Mouse (Mus musculus) urinary bladder, postnatal 4 days (tissue): ENCODE measurements around the gene Ugt1a9.
"Not testable (repeated sequence)": the region's sequence is repeated elsewhere in the genome, so short reads cannot be mapped to it uniquely, and the experiment has no call there.

Experiments
- DNase-seq, 2 experiments: peaks; one replicate each; pipeline ENCODE4 v3.0.0; 2021 to 2022; ENCODE audit warnings: low spot score in 2 of 2

Gene Ugt1a9

DNA sequence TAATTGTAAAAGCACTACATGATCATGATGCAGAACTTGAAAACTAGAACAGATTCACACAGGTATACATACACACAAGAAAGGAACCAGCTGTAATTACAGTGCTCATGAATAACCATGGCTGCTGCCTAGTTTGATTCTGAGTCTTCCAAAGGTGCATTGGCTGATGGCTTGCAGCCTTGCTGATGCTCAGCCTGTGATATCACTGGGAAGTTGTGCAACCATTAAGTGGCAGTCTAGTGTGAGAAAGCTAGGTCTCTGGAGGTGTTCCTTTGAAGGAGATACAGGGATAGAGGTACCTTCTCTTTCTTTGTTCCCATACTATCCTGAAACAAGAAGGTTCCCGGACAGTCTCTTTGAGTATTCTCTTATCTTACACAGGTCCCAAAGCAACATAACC, 148.5 kb downstream of the Ugt1a9 start:
- DNase-seq: peak in 1 of 2 experiments; percentile 57

GRCm38 (mm10) chr1:88220336-88220735, 149.7 kb downstream of the Ugt1a9 start:
- peak in 1 of 2 experiments; percentile 63 for DNase-seq

DNA sequence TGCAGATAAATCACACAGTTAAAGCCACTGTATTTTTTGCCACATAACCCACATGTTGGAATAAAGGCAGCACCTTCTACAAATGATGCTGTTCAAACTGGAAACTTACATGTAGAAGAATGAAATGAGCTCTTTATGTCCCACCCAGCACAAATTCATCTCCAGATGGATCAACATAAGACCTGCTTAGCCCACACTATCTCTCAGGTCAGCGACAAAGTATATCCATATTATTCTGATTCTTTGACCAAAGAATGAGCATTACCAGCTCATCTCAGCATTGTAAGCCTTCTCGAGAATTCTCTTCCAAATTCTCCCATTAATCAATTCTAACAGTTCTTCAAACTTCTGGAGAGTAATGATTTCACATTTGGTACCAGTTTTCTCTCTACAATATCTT, 151.6 kb downstream of the Ugt1a9 start:
- peak in 1 of 2 experiments; percentile 0 for DNase-seq

DNA sequence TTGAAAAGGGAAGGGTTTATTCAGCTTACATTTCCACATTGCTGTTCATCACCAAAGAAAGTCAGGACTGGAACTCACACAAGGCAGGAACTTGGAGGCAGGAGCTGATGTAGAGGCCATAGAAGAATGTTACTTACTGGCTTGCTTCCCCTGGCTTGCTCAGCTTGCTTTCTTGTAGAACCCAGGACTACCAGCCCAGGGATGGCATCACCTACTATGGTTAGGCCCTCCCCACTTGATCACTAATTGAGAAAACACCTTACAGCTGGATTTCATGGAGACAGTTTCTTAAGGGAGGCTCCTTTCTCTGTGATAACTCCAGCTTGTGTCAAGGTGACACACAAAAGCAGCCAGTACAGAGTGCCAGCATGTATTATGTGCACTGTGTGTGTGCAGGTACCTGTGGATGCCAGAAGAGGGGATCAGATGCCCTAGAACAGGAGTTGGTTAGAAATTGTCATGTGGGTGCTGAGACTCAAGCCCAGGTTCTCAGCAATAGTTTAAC, 152.5 kb downstream of the Ugt1a9 start:
- peak in 1 of 2 experiments; percentile 60 for DNase-seq

DNA sequence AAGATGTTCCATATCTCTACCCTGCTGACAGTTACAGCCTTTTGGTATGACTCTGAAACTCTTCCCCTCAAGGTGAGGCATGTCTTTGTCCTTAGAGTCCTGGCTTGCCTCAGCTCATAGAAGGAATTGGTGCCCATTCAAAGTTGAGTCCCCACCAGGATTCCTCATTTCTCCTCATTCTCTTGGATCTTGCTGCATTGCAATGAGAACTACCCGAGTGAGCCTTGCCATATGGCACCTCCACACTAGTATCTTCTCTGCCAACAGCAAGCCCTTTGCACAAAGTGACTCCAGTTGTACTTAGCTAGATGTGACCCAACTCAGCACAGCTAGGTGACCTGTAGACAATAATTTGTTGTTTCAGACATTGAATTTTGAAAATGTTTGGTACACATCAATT, 153.0 kb downstream of the Ugt1a9 start:
- DNase-seq: peak in 1 of 2 experiments; percentile 70

DNA sequence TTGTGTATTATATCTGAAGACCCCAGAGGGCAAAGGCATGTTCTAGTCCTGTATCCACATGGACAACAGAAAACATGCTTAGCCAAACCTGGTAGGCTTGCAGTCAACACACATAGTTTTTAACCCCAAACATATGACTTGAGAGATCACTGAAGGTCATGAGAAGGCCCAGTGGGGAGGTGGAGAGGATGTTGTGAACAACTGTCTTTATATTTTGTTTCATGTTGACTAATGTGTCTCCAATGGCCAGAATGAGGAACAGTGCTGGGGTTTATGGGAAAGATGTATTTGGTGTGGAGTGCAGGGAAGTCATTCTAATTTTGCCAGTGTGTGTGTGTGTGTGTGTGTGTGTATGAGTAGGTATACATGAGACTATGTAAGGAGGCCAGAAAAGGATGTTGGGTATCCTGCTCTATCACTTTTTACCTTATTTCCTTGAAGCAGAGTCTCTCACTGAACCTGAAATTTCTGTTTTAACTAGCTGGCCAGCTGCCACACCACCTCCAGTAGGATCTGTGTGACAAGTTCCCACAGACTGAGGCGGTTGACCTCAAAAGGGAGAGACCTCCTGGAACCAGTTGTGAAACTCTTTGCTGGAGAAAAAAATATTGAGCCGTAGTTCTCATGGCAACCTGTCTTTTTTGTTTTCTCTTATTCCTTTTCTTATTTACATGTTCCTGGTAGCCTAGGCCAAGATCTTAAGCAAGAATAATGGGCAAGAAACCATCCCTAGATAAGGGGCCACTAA, 153.6 kb downstream of the Ugt1a9 start:
- peak in 1 of 2 experiments; percentile 77 for DNase-seq

DNA sequence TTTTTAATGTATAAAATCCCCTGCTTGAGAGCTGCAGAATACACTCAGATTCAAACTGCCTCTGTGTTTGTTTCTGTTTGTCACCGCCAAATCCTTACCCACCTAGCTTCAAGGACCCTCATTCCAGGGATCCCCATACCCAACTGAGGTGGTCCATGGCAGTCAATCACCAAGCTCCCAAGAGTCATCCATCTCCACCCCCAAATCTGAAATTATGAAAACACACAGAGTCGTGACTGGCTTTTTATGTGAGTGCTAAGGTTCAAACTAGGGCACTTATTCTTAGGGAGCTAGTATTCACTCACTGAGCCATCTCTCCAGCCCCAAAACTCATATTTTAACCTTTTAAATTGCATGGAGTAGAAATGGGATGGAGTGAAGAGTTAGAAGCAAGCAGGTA, 154.7 kb downstream of the Ugt1a9 start:
- not testable (repeated sequence) for DNase-seq

- no peak for DNase-seq
These were observed 155.1 kb downstream of the Ugt1a9 start for GRCm38 (mm10) chr1:88225741-88226140.

GRCm38 (mm10) chr1:88226670-88227379, 156.2 kb downstream of the Ugt1a9 start, which contains the start of gene Mroh2a:
Mroh2a (plus strand) TSS chr1:88226986.
- DNase-seq: peak; percentile 18 to 65

DNA sequence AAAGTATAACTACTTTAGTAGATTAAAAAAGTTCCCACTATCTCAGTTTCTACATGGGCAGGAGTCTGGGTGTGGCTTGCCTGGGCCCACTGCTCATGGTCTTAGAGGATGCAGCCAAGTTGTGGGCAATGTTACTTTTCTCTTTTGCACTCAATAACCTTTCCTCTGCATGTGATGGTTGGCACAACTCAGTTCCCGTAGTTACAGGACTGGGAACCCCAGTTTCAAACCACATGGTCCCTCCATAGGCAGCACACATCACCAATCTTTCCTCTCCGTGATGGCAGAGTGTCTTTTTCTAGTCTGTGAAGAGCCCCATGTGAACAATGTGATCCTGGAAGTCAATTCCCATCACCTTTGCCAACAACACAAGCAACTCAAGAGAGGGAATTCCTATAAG, 156.9 kb downstream of the Ugt1a9 start:
- DNase-seq: peak in 1 of 2 experiments; percentile 62

DNA sequence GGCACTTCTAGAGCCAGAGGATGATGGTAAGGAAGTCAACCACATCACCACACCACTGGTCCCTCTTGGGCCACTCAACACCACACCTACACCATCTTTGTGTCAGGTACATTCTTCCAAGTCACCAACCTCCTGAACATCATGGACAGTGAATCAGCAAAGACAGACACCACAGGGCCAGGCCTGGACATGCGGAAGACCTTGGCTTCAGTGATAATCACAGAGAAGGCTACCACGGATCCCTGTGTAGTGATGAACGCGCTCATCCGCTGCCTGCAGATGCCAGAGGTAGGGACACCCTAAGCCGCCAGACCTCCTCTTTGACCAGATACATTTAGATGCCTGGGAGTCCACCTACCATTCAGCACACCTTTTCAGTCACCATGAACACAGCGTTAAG, 157.5 kb downstream of the Ugt1a9 start:
- DNase-seq: peak in 1 of 2 experiments; percentile 76

DNA sequence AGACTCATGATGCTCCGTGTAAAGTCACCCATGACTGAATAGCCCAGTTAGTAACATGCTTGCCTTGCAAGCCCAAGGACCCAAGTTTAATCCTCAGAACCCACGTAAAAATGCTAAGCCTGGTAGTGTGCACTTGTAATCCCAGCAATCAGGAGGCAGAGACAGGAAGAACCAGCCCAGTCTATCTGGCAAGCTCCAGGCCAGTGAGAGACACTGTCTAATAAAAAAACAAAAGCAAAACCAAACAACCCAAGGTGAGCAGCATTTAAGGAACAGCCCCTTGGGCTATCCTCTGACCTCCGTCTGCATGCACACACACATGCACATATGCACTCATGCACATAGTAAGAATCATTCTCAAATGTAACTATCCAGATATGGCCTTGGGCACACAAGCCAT, 159.0 kb downstream of the Ugt1a9 start:
- peak; percentile 23 to 62 for DNase-seq

DNA sequence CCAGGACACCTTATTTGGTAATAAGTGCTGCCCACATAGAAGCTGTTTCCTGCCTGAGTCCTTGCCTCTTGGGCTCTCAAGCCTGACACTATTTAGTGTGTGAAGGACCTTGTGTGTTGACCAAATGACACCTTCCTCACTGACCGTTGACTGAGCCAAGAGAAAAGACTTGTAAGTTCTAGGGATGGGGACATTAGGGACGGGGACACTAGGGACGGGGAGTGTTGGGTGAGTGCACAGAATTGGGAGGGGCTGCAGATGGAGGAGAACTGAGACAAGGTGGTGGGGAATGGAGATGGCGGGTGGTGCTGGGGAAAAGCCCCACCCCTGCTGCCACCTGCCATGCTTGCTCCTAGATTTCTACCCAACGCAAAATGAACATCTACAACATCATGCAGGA, 159.4 kb downstream of the Ugt1a9 start:
- DNase-seq: peak; percentile 52 to 82

GRCm38 (mm10) chr1:88230421-88230820, 159.8 kb downstream of the Ugt1a9 start:
- peak; percentile 38 to 79 for DNase-seq

DNA sequence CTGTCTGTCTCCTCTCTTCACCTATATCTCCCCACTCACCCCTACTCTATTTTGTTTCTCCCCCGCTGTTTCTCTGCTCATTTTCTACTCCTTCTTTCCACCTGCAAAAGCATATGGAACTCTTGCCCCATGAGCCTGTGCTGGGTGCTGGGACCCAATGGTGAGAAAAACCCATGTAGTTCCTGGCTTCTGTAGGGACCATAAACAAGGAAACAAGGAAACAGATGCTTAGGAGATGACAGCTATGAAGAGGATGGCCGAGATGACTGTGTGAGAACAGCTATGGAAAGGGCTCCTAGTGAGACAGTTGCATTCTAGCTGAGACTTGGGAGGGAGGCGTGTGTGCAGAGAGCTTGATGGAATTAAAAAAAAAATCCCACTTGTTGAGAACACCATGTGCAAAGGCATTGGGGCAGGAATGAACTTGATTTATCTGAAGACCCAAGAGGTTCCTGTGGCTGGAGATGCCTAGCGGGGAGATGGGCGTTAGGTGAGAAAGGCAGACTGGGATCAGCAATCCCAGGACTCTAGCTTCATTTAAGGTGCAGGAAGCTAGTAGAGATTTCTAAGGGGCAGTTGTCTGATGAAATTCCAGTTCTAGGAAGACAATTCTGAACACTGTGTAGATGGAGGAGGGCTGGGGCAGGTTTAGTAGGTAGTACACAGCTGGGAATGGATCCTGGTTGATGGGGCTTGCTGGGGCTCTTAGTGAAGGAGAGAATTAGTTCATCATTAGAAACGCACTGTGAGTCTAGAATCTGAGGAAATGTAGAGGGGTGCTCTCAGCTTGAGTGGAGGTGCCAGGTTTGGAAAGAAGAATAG, 160.6 kb downstream of the Ugt1a9 start:
- peak; percentile 19 to 65 for DNase-seq

- peak; percentile 34 to 77 for DNase-seq
These were observed 161.4 kb downstream of the Ugt1a9 start for GRCm38 (mm10) chr1:88231803-88232499.

GRCm38 (mm10) chr1:88232664-88233380, 162.2 kb downstream of the Ugt1a9 start:
- peak in 1 of 2 experiments; percentile 59 for DNase-seq

- peak in 1 of 2 experiments; percentile 88 for DNase-seq
These were observed 163.0 kb downstream of the Ugt1a9 start for GRCm38 (mm10) chr1:88233421-88234247.

DNA sequence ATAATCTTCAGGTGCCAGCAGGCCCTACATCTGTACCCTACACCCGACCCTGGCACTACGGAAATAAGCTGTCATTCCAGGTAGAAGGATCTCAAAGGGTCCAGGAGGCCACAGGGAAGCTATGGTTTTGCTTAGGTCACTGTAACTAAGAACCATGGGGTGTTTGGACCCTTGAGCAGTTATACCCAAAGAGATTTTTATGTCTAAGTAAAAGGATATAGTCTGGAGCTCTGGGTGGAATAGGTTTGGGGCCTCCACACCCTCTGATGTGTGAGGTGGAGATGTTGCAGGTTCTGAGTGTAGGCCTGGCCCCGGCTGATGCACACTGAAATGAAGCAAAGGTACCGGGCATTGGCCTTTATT, 163.6 kb downstream of the Ugt1a9 start:
- DNase-seq: no peak

DNA sequence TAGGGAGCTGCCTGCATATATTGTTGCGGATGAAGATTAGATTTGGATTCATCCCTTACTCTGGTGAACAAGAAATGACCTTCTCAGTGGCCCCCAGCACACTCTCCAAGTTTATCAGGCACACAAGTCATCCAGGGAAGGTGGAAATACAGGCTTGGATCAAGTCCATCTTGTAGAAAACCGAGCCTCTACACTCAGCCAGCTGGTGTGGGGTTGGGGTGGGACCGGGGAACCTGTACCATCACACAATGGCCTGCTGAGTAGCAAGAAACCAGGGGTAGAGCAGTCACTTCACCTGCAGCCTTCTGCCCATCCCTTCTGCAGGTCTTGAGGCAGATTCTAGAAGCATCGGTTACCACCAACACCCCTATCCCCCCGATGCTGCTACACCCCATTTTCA, 164.0 kb downstream of the Ugt1a9 start:
- no peak for DNase-seq
